ENCODE assay signal across 8 mouse cellular contexts in genomic region chr2:26639083-26639482, GRCm38 (mm10). TPM values are rescaled to one million over a fixed set of nuclear protein-coding genes. Genes with fewer than 3 reads are reported as not detected.
DNase-seq lines count a peak whose midpoint lies in the region; ATAC-seq lines count a peak whose summit lies in the region.

No protein-coding gene starts in this region.

- intact Hi-C loops in left cerebral cortex, postnatal 25 days (cut with DNase I) = loop anchor here (10.0 kb wide), 1 partner anchor 386 kb away; the partner anchor contains the start of gene Slc2a6
- intact Hi-C loops in left cerebral cortex, postnatal 10 days (cut with DNase I) = loop anchor here (5.0 kb wide), 1 partner anchor 192 kb away; the partner anchor contains the start of gene Sec16a
- intact Hi-C loops in heart, postnatal 10 days (cut with DNase I) = no loop called here

- peak; percentile 35 to 59 for DNase-seq in left cerebral cortex, postnatal 25 days (ENCODE audit: low spot score in 2 of 2)
- DNase-seq in left cerebral cortex, postnatal 10 days (ENCODE audit: extremely low spot score in 1 of 2, low spot score in 2 of 2) = no peak
- DNase-seq in embryo, embryonic 10.5 days (ENCODE audit: low spot score) = peak; percentile 61
- peak; percentile 57 to 72 for DNase-seq in heart, postnatal 10 days
- DNase-seq in limb, embryonic 11.5 days (ENCODE audit: low spot score) = peak; percentile 57
- peak; percentile 91 for DNase-seq in midbrain, embryonic 11.5 days (ENCODE audit: low spot score, missing footprints)
- peak; percentile 81 for DNase-seq in thymus, postnatal 0 days (ENCODE audit: low spot score)
- DNase-seq in frontal cortex, postnatal 10 days (ENCODE audit: low spot score in 2 of 2) = no peak

- H3K9me3 ChIP-seq in limb, embryonic 11.5 days (ENCODE audit: control insufficient read depth, low read length) = no peaks in the 10 kb centered on the region
- H3K9me3 ChIP-seq in midbrain, embryonic 11.5 days (ENCODE audit: control insufficient read depth, low read length) = no peaks in the 10 kb centered on the region

- H3K4me3 ChIP-seq in limb, embryonic 11.5 days (ENCODE audit: low read depth, low read length) = peak overlapping the region; percentile 100
- H3K4me3 ChIP-seq in midbrain, embryonic 11.5 days (ENCODE audit: low read depth, low read length) = peak overlapping the region; percentile 81

- H3K27me3 ChIP-seq in limb, embryonic 11.5 days (ENCODE audit: control insufficient read depth, insufficient read depth, low read length) = no peaks in the 10 kb centered on the region
- no peaks in the 10 kb centered on the region for H3K27me3 ChIP-seq in midbrain, embryonic 11.5 days (ENCODE audit: control insufficient read depth, insufficient read depth, low read length)

- peak overlapping the region; percentile 99 for H3K9ac ChIP-seq in limb, embryonic 11.5 days (ENCODE audit: low read length)
- peak overlapping the region; percentile 96 for H3K9ac ChIP-seq in midbrain, embryonic 11.5 days (ENCODE audit: low read length)

- WGBS in limb, embryonic 11.5 days = 11% methylated on average over 8 of the region's 8 CpGs
- WGBS in midbrain, embryonic 11.5 days = 14% methylated on average over 8 of the region's 8 CpGs

- no peak overlapping the region for H3K27ac ChIP-seq in limb, embryonic 11.5 days (replicated peaks; ENCODE audit: low read depth, low read length)
- H3K27ac ChIP-seq in midbrain, embryonic 11.5 days (ENCODE audit: low read depth, low read length) = 0 out of 2 replicates have a peak overlapping the region, but pooled peaks have one; percentile 9

- H3K4me2 ChIP-seq in limb, embryonic 11.5 days (ENCODE audit: low read depth, severe bottlenecking) = peak overlapping the region; percentile 74
- H3K4me2 ChIP-seq in midbrain, embryonic 11.5 days = peak overlapping the region; percentile 84

- H3K36me3 ChIP-seq in limb, embryonic 11.5 days (ENCODE audit: control insufficient read depth, insufficient read depth, low read length) = peaks cover 23% of the 10 kb centered on the region
- H3K36me3 ChIP-seq in midbrain, embryonic 11.5 days (ENCODE audit: control insufficient read depth, insufficient read depth, low read length) = peaks cover 27% of the 10 kb centered on the region

- peaks cover 14% of the 10 kb centered on the region; the same call in 1 of the 2 replicates for H3K4me1 ChIP-seq in limb, embryonic 11.5 days (ENCODE audit: control insufficient read depth, insufficient read depth, low read length)
- peaks cover 16% of the 10 kb centered on the region for H3K4me1 ChIP-seq in midbrain, embryonic 11.5 days (ENCODE audit: control insufficient read depth, insufficient read depth, low read length)

- no peak for ATAC-seq in limb, embryonic 11.5 days (ENCODE audit: insufficient number of reproducible peaks, low FRiP score, low TSS enrichment, low read depth)
- 0 out of 2 replicates have a peak, but pooled peaks have one; percentile 13 for ATAC-seq in midbrain, embryonic 11.5 days (ENCODE audit: low FRiP score)

RNA-seq across cellular contexts. Expression of gene Fam69b, which starts 10.8 kb away (rescaled TPM):
- total RNA-seq in left cerebral cortex, postnatal 25 days (2021) = 10 to 100 TPM; 78.4 to 84.8 TPM
- 10 to 100 TPM; 88.2 to 90.8 TPM for total RNA-seq in left cerebral cortex, postnatal 10 days (2021)
- total RNA-seq in heart, postnatal 10 days (2021) = 10 to 100 TPM; 13.8 to 16.8 TPM
- 42.4 and 45.1 TPM in 2 replicates for polyA plus RNA-seq in limb, embryonic 11.5 days (2014; fragmentation: Nextera tagmentation; extraction: Ambion mirVana)
- polyA plus RNA-seq in midbrain, embryonic 11.5 days (2014; fragmentation: Nextera tagmentation; extraction: Ambion mirVana) = 42.9 and 47.4 TPM in 2 replicates
- 11.9 and 12.2 TPM in 2 replicates for polyA plus RNA-seq in thymus, postnatal 0 days (2015; fragmentation: Nextera tagmentation; extraction: Ambion mirVana)

RNA-seq across cellular contexts. Expression of gene Lcn4, which starts 32.0 kb away (rescaled TPM):
- not detected for total RNA-seq in left cerebral cortex, postnatal 25 days (2021)
- not detected for total RNA-seq in left cerebral cortex, postnatal 10 days (2021)
- total RNA-seq in heart, postnatal 10 days (2021) = not detected
- polyA plus RNA-seq in limb, embryonic 11.5 days (2014; fragmentation: Nextera tagmentation; extraction: Ambion mirVana) = not detected in 2 replicates
- polyA plus RNA-seq in midbrain, embryonic 11.5 days (2014; fragmentation: Nextera tagmentation; extraction: Ambion mirVana) = not detected in 2 replicates
- polyA plus RNA-seq in thymus, postnatal 0 days (2015; fragmentation: Nextera tagmentation; extraction: Ambion mirVana) = 2.2 and 3.9 TPM in 2 replicates

RNA-seq across cellular contexts. Expression of gene Agpat2, which starts 34.9 kb away (rescaled TPM):
- 1 to 10 TPM in 1 of 2 experiments, under 1 TPM in 1; 0.85 to 1.2 TPM for total RNA-seq in left cerebral cortex, postnatal 25 days (2021)
- total RNA-seq in left cerebral cortex, postnatal 10 days (2021) = 1 to 10 TPM; 1.6 to 2.2 TPM
- 10 to 100 TPM; 53.3 to 78.7 TPM for total RNA-seq in heart, postnatal 10 days (2021)
- polyA plus RNA-seq in limb, embryonic 11.5 days (2014; fragmentation: Nextera tagmentation; extraction: Ambion mirVana) = 12.2 and 12.8 TPM in 2 replicates
- 8.2 TPM in 2 replicates for polyA plus RNA-seq in midbrain, embryonic 11.5 days (2014; fragmentation: Nextera tagmentation; extraction: Ambion mirVana)
- 14.7 and 14.9 TPM in 2 replicates for polyA plus RNA-seq in thymus, postnatal 0 days (2015; fragmentation: Nextera tagmentation; extraction: Ambion mirVana)

RNA-seq across cellular contexts. Expression of gene Gm20532, which starts 52.6 kb away (rescaled TPM):
- total RNA-seq in left cerebral cortex, postnatal 25 days (2021) = not detected
- total RNA-seq in left cerebral cortex, postnatal 10 days (2021) = not detected
- total RNA-seq in heart, postnatal 10 days (2021) = under 1 TPM in 1 of 2 experiments, not detected in 1; 0.36 TPM
- 0.27 TPM in 1 of 2 replicates, not detected in the other for polyA plus RNA-seq in limb, embryonic 11.5 days (2014; fragmentation: Nextera tagmentation; extraction: Ambion mirVana)
- polyA plus RNA-seq in midbrain, embryonic 11.5 days (2014; fragmentation: Nextera tagmentation; extraction: Ambion mirVana) = not detected in 2 replicates
- not detected in 2 replicates for polyA plus RNA-seq in thymus, postnatal 0 days (2015; fragmentation: Nextera tagmentation; extraction: Ambion mirVana)

RNA-seq across cellular contexts. Expression of gene Egfl7, which starts 59.3 kb away (rescaled TPM):
- total RNA-seq in left cerebral cortex, postnatal 25 days (2021) = 10 to 100 TPM; 68.0 to 81.4 TPM
- 10 to 100 TPM; 73.5 to 83.0 TPM for total RNA-seq in left cerebral cortex, postnatal 10 days (2021)
- 100 to 1,000 TPM; 325 to 346 TPM for total RNA-seq in heart, postnatal 10 days (2021)
- 68.1 and 72.2 TPM in 2 replicates for polyA plus RNA-seq in limb, embryonic 11.5 days (2014; fragmentation: Nextera tagmentation; extraction: Ambion mirVana)
- 52.6 and 58.3 TPM in 2 replicates for polyA plus RNA-seq in midbrain, embryonic 11.5 days (2014; fragmentation: Nextera tagmentation; extraction: Ambion mirVana)
- polyA plus RNA-seq in thymus, postnatal 0 days (2015; fragmentation: Nextera tagmentation; extraction: Ambion mirVana) = 43.6 and 50.0 TPM in 2 replicates

Comparison
In these comparisons a context has a peak if more than half of its experiments do, and no peak if none do; other contexts are left out.
1. DNase-seq: peak in left cerebral cortex, postnatal 25 days (2 of 2), embryo, embryonic 10.5 days (single experiment), heart, postnatal 10 days (2 of 2), limb, embryonic 11.5 days (single experiment), midbrain, embryonic 11.5 days (single experiment) and thymus, postnatal 0 days (single experiment); none in left cerebral cortex, postnatal 10 days (0 of 2) and frontal cortex, postnatal 10 days (0 of 2).
2. RNA of gene Fam69b, which starts 10.8 kb away (total RNA-seq): 88.2 to 90.8 TPM in left cerebral cortex, postnatal 10 days and 78.4 to 84.8 TPM in left cerebral cortex, postnatal 25 days; 13.8 to 16.8 TPM in heart, postnatal 10 days; every median in the first group is over 4 times any median in the second.
3. RNA of gene Agpat2, which starts 34.9 kb away (total RNA-seq): 53.3 to 78.7 TPM in heart, postnatal 10 days; 1.6 to 2.2 TPM in left cerebral cortex, postnatal 10 days and 0.85 to 1.2 TPM in left cerebral cortex, postnatal 25 days; every median in the first group is over 10 times any median in the second.